Mouse (Mus musculus) intestine, embryonic 14.5 days (tissue): ENCODE measurements around the gene Snx10. TPM values are rescaled to one million over a fixed set of nuclear protein-coding genes. Genes with fewer than 3 reads are reported as not detected.

Experiments used
- microRNA-seq: library from miRNA; unstranded; fragments of <30 nt; microRNA quantifications from one replicate; pipeline ENCODE4, GENCODE M21; 2016
- polyA plus RNA-seq: library from polyadenylated mRNA; unstranded; fragments of >200 nt; fragmentation: Nextera tagmentation; extraction: Ambion mirVana; gene quantifications from 2 replicates; pipeline ENCODE4 v1.2.1, GENCODE M21; 2014

Gene Snx10
- polyA plus RNA-seq, 1 experiment from 2014 or later: 16.4 TPM

Small RNAs within 50 kb of the gene (microRNA-seq; reads per million reads assigned to microRNA genes)
- not detected for gene Gm22914

Other genes starting within 250 kb of the Snx10 start
- 2.3 and 3.0 TPM in 2 replicates for gene Nfe2l3, start 91.2 kb upstream of the Snx10 start, polyA plus RNA-seq
- 967 and 1,019 TPM in 2 replicates for gene Hnrnpa2b1, start 54.0 kb upstream of the Snx10 start, polyA plus RNA-seq
- gene Cbx3, start 53.5 kb upstream of the Snx10 start, polyA plus RNA-seq: 454 and 475 TPM in 2 replicates